Mouse (Mus musculus) kidney, adult 2 months (tissue): ENCODE data around the gene Cacna2d1. TPM values are rescaled to one million over a fixed set of nuclear protein-coding genes. Genes with fewer than 3 reads are reported as not detected.

Source experiments
- DNase-seq: peaks from one replicate; pipeline ENCODE4 v3.0.0; 2021
- H3K27ac ChIP-seq: fragments of 200-500 bp; 2 replicates; pipeline ENCODE4 v1.5.1; 2012; ENCODE audit warnings: low read depth, low read length, control low read depth, inconsistent platforms; ENCODE audit not compliant: insufficient read depth
- H3K27me3 ChIP-seq: fragments of 200-500 bp; replicated peaks from 2 replicates; pipeline ENCODE4 v1.6.1; 2012; ENCODE audit warnings: mild to moderate bottlenecking, moderate library complexity, low read length, inconsistent platforms; ENCODE audit not compliant: control insufficient read depth, insufficient read depth
- H3K36me3 ChIP-seq: fragments of 200-500 bp; 2 replicates; pipeline ENCODE4 v1.6.1; 2012; ENCODE audit warnings: mild to moderate bottlenecking, moderate library complexity, low read length, inconsistent platforms; ENCODE audit not compliant: control insufficient read depth, insufficient read depth
- H3K4me1 ChIP-seq: fragments of 200-500 bp; 2 replicates; pipeline ENCODE4 v1.6.1; 2011; ENCODE audit warnings: low read length; ENCODE audit not compliant: control insufficient read depth, insufficient read depth
- H3K4me3 ChIP-seq: fragments of 200-500 bp; 2 replicates; pipeline ENCODE4 v1.5.1; 2011; ENCODE audit warnings: mild to moderate bottlenecking, low read depth, low read length, control low read depth; ENCODE audit not compliant: insufficient read depth
- CTCF ChIP-seq: fragments of 200-500 bp; conservative IDR thresholded peaks from 2 replicates; pipeline ENCODE4 v1.5.1; 2011; ENCODE audit warnings: low read depth, mild to moderate bottlenecking, control low read depth, low read length, moderate library complexity, mixed read lengths; ENCODE audit not compliant: insufficient read depth, insufficient read length
- POLR2A ChIP-seq: fragments of 200-500 bp; IDR thresholded peaks from one replicate; pipeline ENCODE4 v1.6.1; 2011; ENCODE audit warnings: low read depth, low read length, control low read depth
- WGBS: fragments of 180-500 bp; shearing (Covaris S2); methylation state at CpG from one replicate; pipeline ENCODE4 v1.1.7; 2018; 5-methylcytosine and 5-hydroxymethylcytosine counted together
- polyA plus RNA-seq: library from polyadenylated mRNA; depleted of rRNA; stranded (reverse); fragments of >200 nt; gene quantifications from 2 replicates; pipeline ENCODE4 v1.2.3, GENCODE M21; 2012

Cacna2d1 gene
- polyA plus RNA-seq, 1 experiment, result 1.8 TPM

DNA sequence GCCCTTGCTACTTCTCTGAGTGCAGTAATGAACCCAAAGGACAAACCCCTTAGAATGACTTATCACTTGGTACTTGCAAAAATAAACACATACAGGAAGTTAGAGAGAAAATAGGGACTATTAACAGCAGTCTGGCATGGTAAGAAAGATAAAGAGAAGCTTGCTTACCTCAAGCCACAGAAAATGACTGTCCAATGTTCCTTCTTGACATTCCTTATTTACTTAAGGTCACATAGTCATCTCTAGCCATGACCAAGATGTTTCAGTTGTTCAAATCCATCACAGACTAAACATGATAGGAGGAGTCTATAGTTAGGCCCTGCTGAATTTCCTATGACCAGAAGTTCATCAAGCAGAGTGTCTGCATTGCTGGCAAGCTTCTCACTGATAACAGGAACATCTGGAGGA lies 381.5 kb downstream of the Cacna2d1 start:
- no peak overlapping the region for H3K27ac ChIP-seq
- H3K4me1 ChIP-seq, result no peaks in the 10 kb centered on the region
- peak; percentile 6 for DNase-seq
- no peaks in the 10 kb centered on the region for H3K36me3 ChIP-seq
- H3K27me3 ChIP-seq, result no peaks in the 10 kb centered on the region
- no peak for TF ChIP-seq POLR2A
- no peak for TF ChIP-seq CTCF
- no peak overlapping the region for H3K4me3 ChIP-seq

GRCm38 (mm10) chr5:16317680-16318242 lies 383.3 kb downstream of the Cacna2d1 start:
- TF ChIP-seq CTCF, result no peak
- TF ChIP-seq POLR2A, result no peak
- no peak for DNase-seq
- H3K36me3 ChIP-seq, result no peaks in the 10 kb centered on the region
- no peak overlapping the region for H3K27ac ChIP-seq
- no peaks in the 10 kb centered on the region for H3K27me3 ChIP-seq
- H3K4me1 ChIP-seq, result no peaks in the 10 kb centered on the region
- H3K4me3 ChIP-seq, result no peak overlapping the region
- WGBS, result 75% methylated on average over 4 of the region's 4 CpGs

DNA sequence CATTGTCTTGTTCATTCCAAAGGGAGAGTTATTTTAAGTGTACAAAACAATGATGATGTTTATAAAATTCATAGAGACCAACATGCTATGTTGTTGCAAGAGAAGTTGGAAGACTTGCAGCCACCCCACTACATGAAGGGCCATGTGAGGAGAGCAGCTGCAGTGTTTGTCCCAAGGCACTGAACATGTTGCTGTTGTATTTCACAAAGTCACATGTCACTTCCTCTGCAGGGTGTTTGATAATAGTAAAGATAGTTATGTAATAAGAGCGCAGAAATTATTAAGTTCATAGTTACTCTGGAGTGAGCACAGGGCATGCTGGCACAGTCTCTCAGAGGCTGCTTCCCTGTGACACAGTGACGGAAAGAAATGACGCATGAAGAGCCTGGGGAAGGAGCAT lies 392.1 kb downstream of the Cacna2d1 start:
- no peak overlapping the region for H3K4me3 ChIP-seq
- no peaks in the 10 kb centered on the region for H3K36me3 ChIP-seq
- H3K27me3 ChIP-seq, result no peaks in the 10 kb centered on the region
- no peaks in the 10 kb centered on the region for H3K4me1 ChIP-seq
- no peak for DNase-seq
- WGBS, result 85% methylated on average over 3 of the region's 3 CpGs
- no peak overlapping the region for H3K27ac ChIP-seq
- TF ChIP-seq POLR2A, result no peak
- no peak for TF ChIP-seq CTCF

GRCm38 (mm10) chr5:16345393-16345792 lies 410.9 kb downstream of the Cacna2d1 start:
- H3K4me3 ChIP-seq, result no peak overlapping the region
- H3K36me3 ChIP-seq, result no peaks in the 10 kb centered on the region
- no peaks in the 10 kb centered on the region for H3K4me1 ChIP-seq
- DNase-seq, result no peak
- TF ChIP-seq POLR2A, result no peak
- TF ChIP-seq CTCF, result no peak
- H3K27ac ChIP-seq, result no peak overlapping the region
- H3K27me3 ChIP-seq, result no peaks in the 10 kb centered on the region

GRCm38 (mm10) chr5:16355816-16356215 lies 421.3 kb downstream of the Cacna2d1 start:
- no peak overlapping the region for H3K4me3 ChIP-seq
- 76% methylated on average over 3 of the region's 3 CpGs for WGBS
- no peak for DNase-seq

DNA sequence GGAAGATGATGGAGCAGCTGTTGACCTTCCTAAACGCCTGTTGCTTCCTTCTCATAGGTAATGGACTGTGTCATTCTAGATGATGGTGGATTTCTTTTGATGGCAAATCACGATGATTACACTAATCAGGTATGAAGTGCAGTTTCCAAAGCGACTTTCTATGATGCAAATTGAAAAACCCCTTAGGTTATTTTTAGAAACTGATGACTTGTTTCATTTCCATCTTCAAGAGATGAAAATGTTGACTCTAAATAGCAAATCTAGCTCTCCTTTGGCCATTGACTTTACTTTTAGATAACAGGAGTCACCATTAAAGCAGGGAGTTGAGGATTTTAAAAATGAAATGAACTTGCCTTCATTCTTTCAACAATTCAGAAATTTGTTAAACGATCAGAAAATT lies 423.2 kb downstream of the Cacna2d1 start:
- no peak for DNase-seq
- H3K36me3 ChIP-seq, result no peaks in the 10 kb centered on the region
- 84% methylated on average over 4 of the region's 4 CpGs for WGBS
- no peak for TF ChIP-seq POLR2A
- TF ChIP-seq CTCF, result no peak
- H3K4me1 ChIP-seq, result no peaks in the 10 kb centered on the region
- H3K27me3 ChIP-seq, result no peaks in the 10 kb centered on the region
- no peak overlapping the region for H3K27ac ChIP-seq
- no peak overlapping the region for H3K4me3 ChIP-seq

More at GRCm38 (mm10) chr5:16355816-16356215, 421.3 kb downstream of the Cacna2d1 start:
- no peak for TF ChIP-seq CTCF
- no peak for TF ChIP-seq POLR2A
- no peaks in the 10 kb centered on the region for H3K36me3 ChIP-seq
- H3K27ac ChIP-seq, result no peak overlapping the region
- no peaks in the 10 kb centered on the region for H3K4me1 ChIP-seq
- H3K27me3 ChIP-seq, result no peaks in the 10 kb centered on the region

GRCm38 (mm10) chr5:16362076-16362475 lies 427.6 kb downstream of the Cacna2d1 start:
- WGBS, result 56% methylated on average over 2 of the region's 2 CpGs
- H3K36me3 ChIP-seq, result no peaks in the 10 kb centered on the region
- H3K4me1 ChIP-seq, result no peaks in the 10 kb centered on the region
- no peaks in the 10 kb centered on the region for H3K27me3 ChIP-seq
- TF ChIP-seq POLR2A (no peak), CTCF (no peak)
- no peak for DNase-seq
- H3K27ac ChIP-seq, result no peak overlapping the region
- no peak overlapping the region for H3K4me3 ChIP-seq

DNA sequence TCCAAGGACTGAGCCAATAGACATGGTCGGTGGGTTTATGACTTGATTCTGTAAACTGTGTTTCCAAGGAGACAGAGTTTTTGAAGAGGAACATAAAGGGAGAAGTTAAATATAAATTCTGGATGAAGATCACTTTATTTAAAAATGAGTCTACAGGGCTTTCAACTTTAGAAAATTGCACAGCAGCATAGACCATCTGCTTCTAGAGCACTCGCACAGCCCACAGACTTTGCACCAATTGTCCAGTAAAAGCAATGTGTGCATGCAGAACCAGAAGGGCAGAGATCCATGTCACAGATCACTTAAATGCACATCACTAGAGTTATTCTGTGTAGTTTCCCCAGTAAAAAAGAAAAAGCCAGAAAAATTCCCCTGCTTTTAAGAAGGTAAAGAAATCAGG lies 428.7 kb downstream of the Cacna2d1 start:
- Histone ChIP-seq H3K27me3 (no peaks in the 10 kb centered on the region), H3K4me1 (no peaks in the 10 kb centered on the region), H3K4me3 (no peak overlapping the region), H3K27ac (no peak overlapping the region), H3K36me3 (no peaks in the 10 kb centered on the region)
- 74% methylated on average over 2 of the region's 2 CpGs for WGBS
- no peak for TF ChIP-seq POLR2A
- no peak for DNase-seq
